Mouse (Mus musculus) olfactory bulb, adult 2 months (tissue): ENCODE data around the gene Iqck.

Source experiments
- CTCF ChIP-seq: fragments of 200-500 bp; IDR thresholded peaks from 2 replicates; pipeline ENCODE4 v1.5.1; 2012; ENCODE audit warnings: low read depth, mild to moderate bottlenecking, low read length, moderate library complexity; ENCODE audit not compliant: insufficient read depth
- POLR2A ChIP-seq: fragments of 200-500 bp; IDR thresholded peaks from 2 replicates; pipeline ENCODE4 v1.6.1; 2012; ENCODE audit warnings: mild to moderate bottlenecking, low read depth, low read length, moderate library complexity; ENCODE audit not compliant: insufficient read depth

- TF ChIP-seq CTCF: no peak
- TF ChIP-seq POLR2A: no peak
These were observed 34.2 kb upstream of the Iqck start for GRCm38 (mm10) chr7:118821356-118821755.
